Mouse (Mus musculus) spleen, postnatal 4 days (tissue): ENCODE measurements around the gene Wap.
"Not testable (repeated sequence)": the region's sequence is repeated elsewhere in the genome, so short reads cannot be mapped to it uniquely, and the experiment has no call there.

Experiments used
- DNase-seq, 2 experiments: peaks; one replicate each; pipeline ENCODE4 v3.0.0; 2022; ENCODE audit warnings: low spot score in 2 of 2

The Wap gene

DNA sequence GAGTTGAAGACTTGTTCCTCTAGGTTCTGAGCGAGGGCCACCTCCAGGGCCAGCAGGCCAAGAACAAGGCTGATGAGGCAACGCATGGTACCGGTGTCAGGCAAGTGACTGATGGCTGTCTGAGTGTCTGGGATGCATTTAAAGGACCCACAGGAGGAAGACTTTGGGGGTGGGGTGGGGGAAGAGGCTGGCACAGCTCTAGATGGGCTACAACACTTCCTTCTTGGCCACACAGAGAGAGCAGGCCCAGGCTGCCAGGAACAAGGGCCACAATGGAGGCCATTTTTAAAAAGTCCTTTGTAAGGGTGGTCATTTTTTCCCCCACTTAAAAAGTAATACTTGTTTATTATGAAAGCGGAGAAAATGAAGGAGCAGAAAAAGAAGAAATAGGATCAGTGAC, at the start of gene Wap:
Gene Wap (minus strand): TSS at position 101 of the 400 bp plus-strand sequence.
- DNase-seq, result no peak

- DNase-seq, result no peak
Observed at GRCm38 (mm10) chr11:6684741-6685140, 46.3 kb upstream of the Wap start.

GRCm38 (mm10) chr11:6680397-6680818, 42.0 kb upstream of the Wap start:
- DNase-seq, result no peak

DNA sequence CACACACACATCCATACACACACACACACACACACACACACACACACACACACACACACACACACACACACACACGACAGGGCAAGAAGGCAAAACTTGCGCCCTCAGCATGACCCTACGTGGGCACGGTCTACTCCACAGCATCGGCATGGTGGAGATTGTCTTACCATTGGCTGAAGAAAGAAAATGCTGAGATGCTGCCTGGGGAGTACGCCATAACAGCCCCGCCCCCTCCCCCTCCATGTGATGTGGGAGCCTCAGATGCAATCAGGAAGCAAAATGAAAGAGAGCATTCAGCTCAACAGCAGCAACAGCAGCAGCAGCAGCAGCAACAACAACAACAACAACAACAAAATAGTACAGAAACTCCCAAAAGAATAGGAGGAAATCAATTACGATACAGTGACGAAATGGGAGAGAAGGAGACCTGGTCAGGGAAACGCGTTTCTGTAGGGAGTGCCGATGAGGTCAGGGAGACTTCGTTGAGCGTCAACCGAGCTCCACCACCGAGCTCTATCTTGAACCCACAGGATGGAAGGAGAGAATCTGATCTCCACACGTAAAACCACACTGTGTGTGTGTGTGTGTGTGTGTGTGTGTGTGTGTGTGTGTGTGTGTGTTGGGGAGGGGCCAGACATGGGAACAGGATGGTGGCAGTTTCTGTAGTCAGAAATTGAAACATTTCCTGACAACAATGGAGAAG, 41.4 kb upstream of the Wap start:
- no peak for DNase-seq

DNA sequence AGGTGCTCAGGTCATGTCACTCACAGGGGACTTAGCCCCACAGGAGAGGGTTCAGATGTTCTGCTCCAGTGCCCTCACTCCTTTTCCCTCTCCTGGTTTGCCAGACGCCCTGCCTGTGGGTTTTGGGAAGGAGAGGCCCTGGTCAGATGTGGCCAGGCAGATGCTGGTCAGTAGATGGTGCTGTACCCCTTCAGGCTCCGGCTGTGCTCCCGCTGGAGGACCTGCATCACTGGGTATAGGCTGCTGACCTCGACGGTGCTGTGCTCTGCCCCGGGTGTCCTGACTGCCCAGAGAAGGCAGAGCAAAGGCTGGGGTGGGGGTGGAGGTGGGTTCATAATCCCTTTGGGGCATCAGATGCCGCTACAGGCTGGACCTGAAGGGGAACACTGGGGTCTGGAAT, 39.1 kb upstream of the Wap start:
- no peak for DNase-seq

- no peak for DNase-seq
Observed at GRCm38 (mm10) chr11:6676641-6677040, 38.2 kb upstream of the Wap start.

- DNase-seq, result no peak
Observed at GRCm38 (mm10) chr11:6675402-6675801, 37.0 kb upstream of the Wap start.

DNA sequence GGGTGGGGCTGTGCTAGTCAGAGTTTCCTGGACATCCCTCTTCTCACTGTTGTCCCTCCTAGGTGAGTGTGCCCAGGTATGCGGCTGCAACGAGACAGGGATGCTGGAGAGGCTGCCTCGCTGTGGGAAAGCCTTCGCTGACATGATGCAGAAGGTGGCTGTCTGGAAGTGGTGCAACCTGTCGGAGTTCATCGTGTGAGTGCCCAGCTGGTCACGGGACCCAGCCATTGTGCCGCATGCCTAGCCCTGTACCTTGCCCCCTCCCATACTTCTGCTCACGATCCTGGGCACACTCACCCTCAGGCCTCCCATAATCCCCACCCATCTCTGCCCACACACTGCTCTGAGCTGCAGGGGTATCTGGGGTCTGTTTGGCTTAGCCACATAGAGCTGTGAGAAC, 36.3 kb upstream of the Wap start:
- DNase-seq, result no peak

- no peak for DNase-seq
Observed at GRCm38 (mm10) chr11:6670826-6671225, 32.4 kb upstream of the Wap start.

DNA sequence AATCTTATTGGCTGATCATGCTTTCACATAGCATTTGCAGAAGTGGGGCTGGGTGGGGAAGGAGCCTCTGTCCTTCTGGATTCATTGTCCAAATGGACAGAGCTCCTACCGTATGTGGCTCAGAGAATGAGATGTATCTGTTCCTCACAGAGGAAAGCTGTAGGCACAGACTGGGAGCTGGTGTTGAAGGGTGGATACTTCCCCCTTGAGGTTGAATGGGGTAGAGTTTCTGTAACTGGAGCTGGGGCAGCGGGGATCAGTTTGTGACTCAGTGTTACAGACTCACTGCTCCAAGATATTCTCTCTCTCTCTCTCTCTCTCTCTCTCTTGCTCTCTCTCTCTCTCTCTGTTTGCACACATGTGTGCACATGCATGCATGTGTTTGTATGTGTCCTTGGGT, 31.6 kb upstream of the Wap start:
- no peak for DNase-seq

- DNase-seq, result no peak
Observed at GRCm38 (mm10) chr11:6669041-6669440, 30.6 kb upstream of the Wap start.

GRCm38 (mm10) chr11:6666634-6667033, 28.2 kb upstream of the Wap start:
- no peak for DNase-seq

DNA sequence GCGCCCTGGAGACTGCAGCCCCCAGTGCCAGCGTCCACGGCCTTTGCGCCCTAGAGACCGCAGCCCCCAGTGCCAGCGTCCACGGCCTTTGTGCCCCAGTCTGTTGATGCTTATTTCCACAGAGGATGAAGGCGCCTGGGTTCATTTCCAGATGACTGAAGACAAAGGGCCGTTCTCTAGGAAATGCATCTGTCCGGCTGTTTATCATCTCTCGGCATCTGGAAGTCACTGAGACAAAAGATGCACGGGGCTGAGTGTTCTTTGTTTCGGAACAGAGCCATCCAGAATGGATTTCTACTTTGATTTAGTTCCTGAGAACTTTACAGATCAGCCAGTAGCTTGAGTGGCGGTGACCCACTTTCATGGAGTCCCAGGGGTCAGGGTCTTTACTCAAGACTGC, 22.8 kb upstream of the Wap start:
- DNase-seq, result no peak

DNA sequence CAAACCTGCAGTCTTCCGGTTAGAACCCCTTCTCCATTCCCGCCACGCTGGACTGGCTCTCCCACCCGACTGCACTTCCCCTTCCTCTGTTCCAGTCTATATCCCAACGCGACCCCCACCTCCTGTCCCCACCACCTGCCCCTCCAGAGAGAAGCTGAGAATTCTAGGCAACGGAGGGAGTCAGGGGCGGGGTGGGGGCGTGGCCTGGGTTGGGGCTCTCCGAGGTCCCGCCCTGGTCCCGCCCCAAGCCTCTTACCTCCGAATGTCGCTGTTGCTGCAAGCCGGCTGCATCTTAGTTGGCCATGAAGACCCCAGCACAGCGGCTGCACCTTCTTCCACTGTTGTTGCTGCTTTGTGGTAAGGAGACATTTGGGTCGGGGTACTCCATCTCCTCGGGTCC, 19.8 kb upstream of the Wap start, which contains the start of gene Ramp3:
Gene Ramp3 (plus strand): TSS at position 251 of the 400 bp plus-strand sequence.
- no peak for DNase-seq

DNA sequence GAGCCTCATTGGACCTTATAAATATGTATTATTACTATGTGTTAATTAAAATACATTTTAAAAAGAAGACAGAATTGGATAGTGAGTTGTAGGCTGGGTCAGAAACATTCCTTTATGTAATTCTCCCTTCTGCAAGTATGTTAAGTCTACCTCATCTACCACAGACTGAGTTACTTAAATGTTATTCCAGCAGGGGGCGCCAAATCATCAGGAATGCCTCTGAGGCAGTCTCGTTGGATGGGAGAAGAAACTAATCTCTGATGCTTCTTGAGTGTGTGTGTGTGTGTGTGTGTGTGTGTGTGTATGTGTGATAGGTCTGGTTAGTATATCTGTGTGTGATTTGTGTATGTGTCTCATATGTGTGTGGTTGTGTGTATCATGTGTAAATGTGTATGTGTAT, 16.5 kb upstream of the Wap start:
- DNase-seq, result peak; percentile 68 to 91

GRCm38 (mm10) chr11:6652978-6653377, 14.5 kb upstream of the Wap start:
- DNase-seq, result not testable (repeated sequence)

DNA sequence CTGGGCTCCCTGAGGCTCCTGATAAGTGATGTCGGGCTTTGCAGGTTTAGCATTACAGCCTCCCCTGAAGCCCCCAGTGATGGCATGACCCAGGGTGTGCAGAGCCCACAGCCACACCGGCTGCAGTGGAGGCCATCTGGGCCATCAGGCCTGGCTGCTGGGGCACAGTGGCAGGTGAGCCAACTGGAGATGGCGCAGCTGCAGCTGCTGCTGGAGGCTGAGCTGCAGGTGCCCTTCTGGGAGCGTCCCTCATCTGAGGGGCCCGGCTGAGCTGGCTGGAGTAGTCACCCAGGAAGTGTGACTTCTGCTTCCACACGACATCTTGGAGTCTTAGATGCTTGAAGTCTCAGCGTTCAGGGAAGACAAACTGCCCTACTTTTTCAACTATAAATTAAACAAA, 12.1 kb upstream of the Wap start:
- DNase-seq, result no peak

- DNase-seq, result no peak
Observed at GRCm38 (mm10) chr11:6647831-6648724, 9.6 kb upstream of the Wap start.

DNA sequence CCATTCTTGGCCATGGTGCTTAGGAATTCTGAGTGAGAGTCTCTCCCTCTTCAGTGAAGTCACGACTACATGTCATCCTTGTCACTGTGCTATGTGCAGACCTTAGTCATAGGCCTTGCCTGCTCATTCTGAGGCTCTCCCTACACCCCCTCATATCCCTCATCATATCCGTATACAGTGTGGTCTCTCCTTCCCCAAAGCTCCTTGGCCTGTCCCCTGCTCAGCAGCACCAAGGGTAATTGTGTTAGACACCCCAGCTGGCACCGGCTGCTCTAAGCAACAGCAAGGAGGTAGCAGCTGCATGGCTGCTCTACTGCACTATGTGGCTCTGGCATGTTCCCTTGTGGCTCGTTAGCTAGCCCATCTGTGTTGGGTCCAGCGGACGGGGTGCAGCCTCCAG, 6.1 kb upstream of the Wap start:
- DNase-seq, result no peak

GRCm38 (mm10) chr11:6639072-6639471, 635 bp upstream of the Wap start:
- DNase-seq, result no peak

DNA sequence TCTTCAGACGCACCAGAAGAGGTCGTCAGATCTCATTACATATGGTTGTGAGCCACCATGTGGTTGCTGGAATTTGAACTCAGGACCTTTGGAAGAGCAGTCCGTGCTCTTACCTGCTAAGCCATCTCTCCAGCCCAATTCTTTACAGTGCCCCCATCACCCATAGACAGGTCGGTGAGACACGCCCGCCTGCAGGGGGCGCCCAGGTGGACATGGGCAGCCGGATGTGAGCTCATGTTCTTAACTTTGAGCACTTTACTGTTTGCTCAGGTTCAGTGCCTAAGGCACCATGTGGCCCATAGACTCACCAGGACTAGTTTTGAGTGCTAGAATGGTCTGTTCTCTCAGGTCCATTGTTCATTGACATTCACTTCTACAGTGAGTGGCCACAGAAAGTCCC, 2.3 kb downstream of the Wap start:
- DNase-seq, result no peak

- peak; percentile 43 to 75 for DNase-seq
Observed at GRCm38 (mm10) chr11:6629655-6630054, 8.8 kb downstream of the Wap start.

DNA sequence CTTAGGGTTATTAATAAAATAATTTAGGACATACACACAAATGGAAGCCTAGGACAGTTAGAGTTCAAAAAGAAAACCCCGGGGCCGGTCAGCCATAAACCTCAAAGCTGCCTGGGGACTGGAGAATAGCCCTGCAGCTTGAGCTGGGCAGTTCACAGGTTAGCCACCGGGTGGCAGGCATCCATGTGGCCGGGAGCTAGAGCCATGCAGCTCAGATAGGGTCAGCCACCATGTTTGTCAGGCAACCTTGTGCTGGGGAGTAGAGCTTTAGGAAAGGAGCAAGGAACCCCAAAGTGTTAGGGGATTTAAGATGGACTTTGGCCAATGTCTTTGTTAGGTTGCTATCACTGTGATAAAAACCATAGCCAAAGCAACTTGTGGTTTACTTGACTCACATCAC, 9.9 kb downstream of the Wap start:
- DNase-seq, result peak; percentile 73 to 86
